Mouse (Mus musculus): Measurements from ENCODE around the gene Plac9a.

GRCm38 (mm10) chr14:25852121-25852561 is 50.8 kb downstream of the Plac9a start:
- TF ChIP-seq CTCF (IDR thresholded peaks at IDR 0.05; ENCODE audit: insufficient read depth, low read length) = no peak
- no peak for TF ChIP-seq POLR2A (IDR thresholded peaks at IDR 0.05; ENCODE audit: borderline replicate concordance, extremely low read depth, low read depth, low read length)
